Mouse (Mus musculus) ES-E14 (cell line): ENCODE measurements around the gene Fam83f. TPM values are rescaled to one million over a fixed set of nuclear protein-coding genes. Genes with fewer than 3 reads are reported as not detected.

Source experiments
- DNase-seq: peaks from one replicate; pipeline ENCODE4 v3.0.0-alpha.2; 2013; ENCODE audit warnings: low read depth, low spot score
- H3K27ac ChIP-seq: 2 replicates; pipeline ENCODE4 v1.5.1; 2012; ENCODE audit warnings: low read depth, mild to moderate bottlenecking, low read length, moderate library complexity, mixed read lengths; ENCODE audit not compliant: poor library complexity, insufficient read depth, severe bottlenecking
- H3K36me3 ChIP-seq: 2 replicates; pipeline ENCODE4 v1.6.1; 2012; ENCODE audit warnings: mild to moderate bottlenecking, low read length, moderate library complexity, mixed read lengths; ENCODE audit not compliant: control insufficient read depth, poor library complexity, insufficient read depth, severe bottlenecking
- H3K4me1 ChIP-seq, 2 experiments: fragments of 150-350 bp in 1 of 2; sonication (generic) in 1 of 2; 2 replicates each; pipeline ENCODE4 v1.6.1; 2012; ENCODE audit warnings: low read length in 2 of 2, mild to moderate bottlenecking in 1 of 2, mixed read lengths in 1 of 2; ENCODE audit not compliant: control insufficient read depth in 2 of 2, insufficient read depth in 2 of 2, poor library complexity in 1 of 2
- H3K4me3 ChIP-seq, 2 experiments: fragments of 150-350 bp in 1 of 2; sonication (generic) in 1 of 2; 2 replicates each; pipeline ENCODE4 v1.5.1; 2012; ENCODE audit warnings: low read length in 2 of 2, low read depth in 1 of 2, mild to moderate bottlenecking in 1 of 2, mixed read lengths in 1 of 2; ENCODE audit not compliant: insufficient read depth in 1 of 2, poor library complexity in 1 of 2, severe bottlenecking in 1 of 2
- H3K9ac ChIP-seq: 2 replicates; pipeline ENCODE4 v1.6.1; 2012; ENCODE audit warnings: low read depth, mild to moderate bottlenecking, low read length, mixed read lengths; ENCODE audit not compliant: poor library complexity, insufficient read depth, severe bottlenecking
- H3K9me3 ChIP-seq: fragments of 150-350 bp; sonication (generic); 2 replicates; pipeline ENCODE4 v1.6.1; 2012; ENCODE audit warnings: low read depth, mild to moderate bottlenecking, low read length; ENCODE audit not compliant: control insufficient read depth, insufficient read depth
- CHD2 ChIP-seq: IDR thresholded peaks from 2 replicates; pipeline ENCODE4 v1.6.1; 2014; ENCODE audit warnings: mild to moderate bottlenecking, low read depth, low read length, inconsistent platforms
- HCFC1 ChIP-seq: IDR thresholded peaks from 2 replicates; pipeline ENCODE4 v1.6.1; 2012; ENCODE audit warnings: low read length, inconsistent platforms, borderline replicate concordance; ENCODE audit not compliant: insufficient read depth
- MAFK ChIP-seq: IDR thresholded peaks from 2 replicates; pipeline ENCODE4 v1.6.1; 2014; ENCODE audit warnings: mild to moderate bottlenecking, low read depth, low read length, inconsistent platforms; ENCODE audit not compliant: insufficient read depth
- ZC3H11A ChIP-seq: IDR thresholded peaks from 2 replicates; pipeline ENCODE4 v1.6.1; 2012; ENCODE audit warnings: low read depth, mild to moderate bottlenecking, inconsistent platforms, low read length, borderline replicate concordance
- ZNF384 ChIP-seq: IDR thresholded peaks from 2 replicates; pipeline ENCODE4 v1.6.1; 2012; ENCODE audit warnings: low read depth, low read length, inconsistent platforms
- in situ Hi-C, 2 experiments: fragments of 600-800 bp; cut with MboI; formaldehyde crosslinking; loops; one replicate each; pipeline ENCODE4 v1.15.1; 2025; ENCODE audit warnings: low sequenced_read_pairs in 2 of 2, inconsistent platforms in 1 of 2; ENCODE audit not compliant: unreplicated experiment in 2 of 2
- total RNA-seq: library from RNA; depleted of rRNA; stranded (reverse); fragments of 300-350 nt; gene quantifications from 2 replicates; pipeline ENCODE4 v1.2.3, GENCODE M21; 2012; rRNA removed

The Fam83f gene
- total RNA-seq, 1 experiment = 1.0 TPM

GRCm38 (mm10) chr15:80743606-80744005 lies 72.0 kb downstream of the Fam83f start:
- TF ChIP-seq HCFC1 = no peak
- no peak for TF ChIP-seq ZC3H11A
- no peak for TF ChIP-seq CHD2
- TF ChIP-seq MAFK = no peak
- no peak for TF ChIP-seq ZNF384
- H3K4me1 ChIP-seq = peaks cover 3% of the 10 kb centered on the region in 2 experiments; a peak in 2 of 4 replicates
- no peaks in the 10 kb centered on the region for H3K36me3 ChIP-seq
- DNase-seq = no peak
- H3K27ac ChIP-seq = no peak overlapping the region
- no peaks in the 10 kb centered on the region for H3K9me3 ChIP-seq
- H3K9ac ChIP-seq = no peak overlapping the region
- in situ Hi-C loops = no loop called here
- no peak overlapping the region for H3K4me3 ChIP-seq

DNA sequence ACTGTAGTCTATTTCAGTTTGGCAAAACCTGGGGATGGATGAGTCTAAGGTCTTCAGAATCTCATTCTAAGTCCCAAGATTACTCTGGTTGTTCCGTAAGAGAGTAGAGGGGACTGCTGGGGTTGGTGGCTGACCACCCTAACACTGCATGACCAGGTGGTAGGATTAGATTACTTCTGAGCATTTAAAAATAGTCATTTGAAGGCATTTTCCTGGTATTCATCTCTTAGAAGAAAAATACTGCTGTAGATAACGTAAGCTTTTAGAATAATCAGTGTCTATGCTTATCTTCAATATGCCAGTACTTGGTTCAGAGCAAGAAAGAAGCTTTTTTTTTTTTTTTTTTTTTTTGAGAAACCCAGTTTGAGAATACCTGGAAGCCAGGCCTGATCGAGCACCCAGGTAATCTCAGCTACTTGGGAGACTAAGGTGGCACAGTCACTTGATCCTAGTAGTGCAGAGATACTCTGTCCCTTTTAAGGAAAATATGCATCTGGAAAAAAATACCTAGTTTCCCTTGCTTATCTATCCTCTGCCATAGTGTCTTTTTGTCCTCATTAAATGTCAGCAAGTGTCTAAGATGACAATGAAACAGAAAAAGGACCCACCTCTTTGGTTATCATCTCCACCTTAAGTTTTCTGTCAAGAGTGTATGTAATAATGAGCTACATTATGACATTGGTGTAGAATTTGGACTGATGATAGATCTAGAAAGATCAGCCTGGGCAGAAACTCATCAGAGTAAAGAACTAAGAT lies 73.2 kb downstream of the Fam83f start:
- Histone ChIP-seq H3K4me1 (peaks cover 3% of the 10 kb centered on the region in 2 experiments; a peak in 2 of 4 replicates), H3K27ac (no peak overlapping the region), H3K9ac (no peak overlapping the region), H3K9me3 (no peaks in the 10 kb centered on the region), H3K36me3 (no peaks in the 10 kb centered on the region), H3K4me3 (no peak overlapping the region)
- no peak for DNase-seq
- in situ Hi-C loops = no loop called here
- TF ChIP-seq HCFC1 = no peak
- no peak for TF ChIP-seq ZC3H11A
- no peak for TF ChIP-seq MAFK
- no peak for TF ChIP-seq CHD2
- no peak for TF ChIP-seq ZNF384

GRCm38 (mm10) chr15:80748979-80749378 lies 77.3 kb downstream of the Fam83f start:
- Histone ChIP-seq H3K9ac (no peak overlapping the region), H3K9me3 (no peaks in the 10 kb centered on the region), H3K4me3 (no peak overlapping the region), H3K36me3 (no peaks in the 10 kb centered on the region), H3K4me1 (no peaks in the 10 kb centered on the region; a peak in 1 of 4 replicates), H3K27ac (no peak overlapping the region)
- DNase-seq = no peak
- in situ Hi-C loops = no loop called here
- no peak for TF ChIP-seq CHD2
- no peak for TF ChIP-seq ZNF384
- TF ChIP-seq MAFK = no peak
- TF ChIP-seq HCFC1 = no peak
- TF ChIP-seq ZC3H11A = no peak

Other genes with a start within 250 kb of the Fam83f start
- 0.49 TPM in 1 of 2 replicates, not detected in the other for gene Enthd1, start 106.7 kb upstream of the Fam83f start, total RNA-seq
- gene Grap2, start 99.3 kb upstream of the Fam83f start, total RNA-seq = 0.05 and 0.45 TPM in 2 replicates
- gene Tnrc6b, start 39.5 kb downstream of the Fam83f start, total RNA-seq = 29.5 and 37.0 TPM in 2 replicates